Comparison of ENCODE assay signal across 9 mouse cellular contexts in the genomic region with DNA sequence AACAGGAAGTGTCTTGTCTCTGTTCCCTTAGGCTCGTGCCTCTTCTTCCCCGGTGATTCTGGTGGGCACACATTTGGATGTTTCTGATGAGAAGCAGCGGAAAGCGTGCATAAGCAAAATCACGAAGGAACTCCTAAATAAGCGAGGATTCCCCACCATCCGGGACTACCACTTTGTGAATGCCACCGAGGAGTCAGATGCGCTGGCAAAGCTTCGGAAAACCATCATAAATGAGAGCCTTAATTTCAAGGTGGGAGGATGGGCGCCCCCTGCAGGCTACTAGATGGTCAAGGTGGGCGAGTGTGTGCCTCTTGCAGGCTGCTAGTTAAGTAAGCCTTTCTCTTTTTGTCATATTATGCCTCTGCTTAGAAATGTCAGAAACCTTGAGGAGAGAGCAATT.
DNase-seq lines count a peak whose midpoint lies in the region; ATAC-seq and TF ChIP-seq lines count a peak whose summit lies in the region.
"Had no signal": no experiment of that assay in that cellular context is flagged by ENCODE, and none has a peak within 500 bp of the region (broad histone marks: within the 10 kb centered on the region; RNA-seq: fewer than 3 reads in every experiment).

No protein-coding gene starts in this region.

- peak; percentile 58 for TF ChIP-seq CTCF in kidney, postnatal 0 days (IDR thresholded peaks at IDR 0.05; ENCODE audit: low read depth)

- ATAC-seq in kidney, postnatal 0 days (replicated peaks; ENCODE audit: low FRiP score, low read depth): no peak

- no peak overlapping the region for H3K4me3 ChIP-seq in kidney, postnatal 0 days (replicated peaks; ENCODE audit: low read depth, low read length)
- H3K4me3 ChIP-seq: embryonic facial prominence, embryonic 13.5 days; limb, embryonic 13.5 days had no signal

- H3K27ac ChIP-seq in kidney, postnatal 0 days: no peak overlapping the region
- H3K27ac ChIP-seq: embryonic facial prominence, embryonic 13.5 days; limb, embryonic 13.5 days had no signal

- DNase-seq in kidney, postnatal 0 days (ENCODE audit: low spot score): peak; percentile 38
- DNase-seq in kidney, adult 11 months: no peak
- peak; percentile 8 for DNase-seq in adipocyte (ENCODE audit: low spot score)
- peak; percentile 44 for DNase-seq in cerebellum, adult 9-10 months
- DNase-seq in kidney, postnatal 25 days: peak; percentile 38 to 58
- peak; percentile 4 for DNase-seq in lung, postnatal 25 days (ENCODE audit: low spot score)
- peak; percentile 17 for DNase-seq in thymus, postnatal 25 days

- WGBS in kidney, postnatal 0 days: 72% methylated on average over 12 of the region's 12 CpGs

- peaks cover 5% of the 10 kb centered on the region; the same call in 1 of the 2 replicates for H3K36me3 ChIP-seq in kidney, postnatal 0 days (ENCODE audit: insufficient read depth, low read length)

- no peak overlapping the region for H3K4me2 ChIP-seq in kidney, postnatal 0 days (ENCODE audit: low read length)
- H3K4me2 ChIP-seq: embryonic facial prominence, embryonic 13.5 days; limb, embryonic 13.5 days had no signal

- no peak overlapping the region for H3K9ac ChIP-seq in kidney, postnatal 0 days (ENCODE audit: low read depth, low read length)
- H3K9ac ChIP-seq: embryonic facial prominence, embryonic 13.5 days; limb, embryonic 13.5 days had no signal

- H3K4me1 ChIP-seq in kidney, postnatal 0 days (replicated peaks; ENCODE audit: insufficient read depth, low read length): no peaks in the 10 kb centered on the region
- H3K4me1 ChIP-seq: limb, embryonic 13.5 days had no signal

- no peaks in the 10 kb centered on the region for H3K9me3 ChIP-seq in kidney, postnatal 0 days (replicated peaks; ENCODE audit: low read length)
- H3K9me3 ChIP-seq: embryonic facial prominence, embryonic 13.5 days; limb, embryonic 13.5 days had no signal

- H3K27me3 ChIP-seq in kidney, postnatal 0 days (ENCODE audit: insufficient read depth, low read length): no peaks in the 10 kb centered on the region
- H3K27me3 ChIP-seq: embryonic facial prominence, embryonic 13.5 days; limb, embryonic 13.5 days had no signal
